Mouse (Mus musculus): ENCODE results near the gene Prrt3.

DNA sequence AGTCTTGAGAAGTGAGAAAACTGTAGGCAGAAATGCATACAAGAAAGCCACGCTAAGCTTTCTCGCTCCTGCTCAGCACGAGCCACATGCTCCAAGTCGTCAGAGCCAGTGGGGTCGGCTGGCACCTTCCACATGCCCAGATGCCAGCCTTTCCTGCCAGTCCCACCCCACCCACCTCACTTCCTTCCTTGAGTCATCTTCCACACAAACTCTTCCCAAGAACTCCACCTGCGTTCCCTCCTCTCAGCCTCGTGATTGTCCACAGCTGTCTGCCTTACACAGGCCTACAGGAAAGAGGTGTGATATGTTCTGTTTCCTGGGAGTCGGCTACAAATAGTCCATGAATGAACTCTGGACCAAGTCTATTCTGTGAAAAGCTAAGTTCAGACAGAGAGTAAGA, 21.7 kb upstream of the Prrt3 start:
- TF ChIP-seq CTCF (conservative IDR thresholded peaks at IDR 0.05; ENCODE audit: low read length), result no peak
- no peak for TF ChIP-seq POU5F1 (IDR thresholded peaks at IDR 0.05; ENCODE audit: borderline replicate concordance, low read length)
- TF ChIP-seq NANOG (IDR thresholded peaks at IDR 0.05; ENCODE audit: borderline replicate concordance, low read length), result no peak

Measured in E14TG2a.4 (cell line).